Mouse (Mus musculus) heart, adult 18-20 months (tissue): ENCODE measurements around the gene Nrap. TPM values are rescaled to one million over a fixed set of nuclear protein-coding genes. Genes with fewer than 3 reads are reported as not detected.

ENCODE experiments used
- DNase-seq, 2 experiments: peaks; one replicate each; pipeline ENCODE4 v3.0.0; 2021 to 2022; ENCODE audit warnings: mixed read lengths in 1 of 2
- total RNA-seq, 2 experiments: library from RNA; stranded (reverse); gene quantifications; 2 replicates each; pipeline ENCODE4 v1.2.3; 2021

Gene Nrap
- total RNA-seq, 2 experiments from 2014 or later = 379 to 400 TPM

DNA sequence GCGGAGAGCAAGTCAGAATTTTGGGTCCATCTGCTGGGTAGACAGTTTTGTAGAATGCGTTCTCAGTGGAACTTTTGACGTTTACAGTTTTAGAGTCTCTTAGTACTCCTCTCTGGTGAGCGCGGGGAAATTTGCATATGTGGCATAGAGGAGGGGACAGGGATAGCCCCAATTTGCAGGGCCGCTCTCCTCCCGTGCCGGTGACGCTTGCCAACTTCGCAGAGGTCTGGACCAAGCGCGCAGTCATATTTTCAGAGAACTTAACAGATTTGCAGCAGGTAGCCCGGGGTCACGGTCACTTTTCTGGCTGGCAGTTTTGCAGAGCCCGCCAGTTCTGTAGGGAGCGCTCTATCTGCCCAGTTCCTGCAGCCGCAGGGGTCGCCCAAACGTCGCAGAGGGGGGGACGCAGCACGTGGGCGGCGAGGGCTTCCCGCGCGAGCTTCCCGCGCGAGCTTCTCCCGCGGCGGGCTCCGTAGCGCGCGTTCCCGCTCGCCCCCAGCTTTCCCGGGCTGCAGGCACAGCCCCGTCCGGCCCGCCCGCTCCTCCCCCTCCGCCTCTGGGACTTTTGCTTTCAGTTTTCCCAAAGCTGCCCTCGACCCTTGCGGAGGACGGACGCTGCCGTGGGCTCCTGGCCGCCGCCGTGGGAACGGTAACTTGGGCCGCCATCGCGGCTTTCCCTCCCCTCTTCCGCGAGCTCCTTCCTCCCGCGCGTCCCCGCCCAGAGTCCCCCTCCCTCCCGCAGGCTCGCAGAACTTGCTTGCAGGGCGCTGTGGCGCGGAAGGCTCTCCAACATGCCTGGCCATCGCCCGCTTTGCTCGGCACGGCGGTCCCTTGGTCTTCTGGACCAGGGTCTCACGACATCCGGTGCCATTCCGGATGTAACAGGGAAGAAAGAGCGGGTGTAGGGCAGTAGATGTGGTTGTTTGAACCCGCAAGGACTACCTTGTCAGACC lies 7.1 kb upstream of the Nrap start, which contains the start of gene Casp7:
Gene Casp7 (plus strand): TSS at position 461 of the 953 bp plus-strand sequence.
- peak; percentile 82 to 85 for DNase-seq

DNA sequence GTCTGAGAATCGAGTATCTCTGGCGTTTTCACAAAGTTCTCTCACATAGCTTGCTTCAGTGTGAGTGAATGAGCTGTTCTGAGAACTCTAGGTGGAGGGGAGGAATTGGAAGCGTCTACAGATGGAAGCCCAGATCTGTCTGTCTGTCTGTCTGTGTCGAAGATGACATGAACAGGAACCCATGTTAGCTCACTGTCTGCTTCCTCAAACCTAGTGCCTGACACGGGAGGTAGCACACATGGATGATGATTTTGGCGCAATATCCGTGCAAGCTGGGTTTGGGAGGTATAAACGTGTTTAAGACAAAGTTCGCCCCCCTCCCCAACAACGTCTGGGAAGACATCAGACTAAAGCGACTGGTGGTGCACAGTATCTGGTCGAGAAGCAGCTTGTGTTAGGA lies 6.4 kb upstream of the Nrap start:
- no peak for DNase-seq

DNA sequence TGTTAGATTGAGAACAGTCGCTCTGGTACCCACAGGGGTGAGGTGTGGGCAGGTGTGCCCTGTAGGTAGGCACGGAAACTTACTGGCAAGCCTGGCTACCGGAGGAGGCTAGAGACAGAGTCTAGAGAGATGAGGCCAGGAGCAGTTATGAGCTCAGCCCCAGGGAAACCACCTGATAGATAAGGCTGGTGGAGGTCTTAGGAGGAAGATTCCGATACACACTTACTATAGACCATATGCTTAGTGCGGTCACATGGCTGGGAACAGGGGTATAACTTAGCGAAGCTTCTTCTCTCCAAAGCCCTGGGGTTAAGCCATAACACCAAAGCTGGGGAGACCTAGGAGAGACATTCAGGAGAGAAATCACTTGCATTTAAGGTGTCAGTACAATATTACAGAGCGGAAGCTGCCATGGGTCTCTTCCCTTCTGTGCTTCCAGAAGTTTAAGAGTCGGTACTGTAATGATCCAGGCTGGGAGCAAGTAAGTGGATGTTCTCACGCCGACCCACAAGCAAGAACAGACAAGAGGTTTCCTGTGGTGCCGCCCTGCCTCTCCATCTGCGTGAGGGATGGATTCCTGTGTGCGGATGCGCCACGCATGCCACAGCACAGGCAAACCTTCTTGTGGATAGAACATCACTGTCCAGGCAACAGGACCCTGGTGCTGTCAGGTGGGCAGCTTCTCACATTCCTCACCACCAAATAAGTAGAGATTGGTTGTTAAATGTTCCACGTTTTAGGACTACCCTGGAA lies 5.5 kb upstream of the Nrap start:
- DNase-seq = no peak

DNA sequence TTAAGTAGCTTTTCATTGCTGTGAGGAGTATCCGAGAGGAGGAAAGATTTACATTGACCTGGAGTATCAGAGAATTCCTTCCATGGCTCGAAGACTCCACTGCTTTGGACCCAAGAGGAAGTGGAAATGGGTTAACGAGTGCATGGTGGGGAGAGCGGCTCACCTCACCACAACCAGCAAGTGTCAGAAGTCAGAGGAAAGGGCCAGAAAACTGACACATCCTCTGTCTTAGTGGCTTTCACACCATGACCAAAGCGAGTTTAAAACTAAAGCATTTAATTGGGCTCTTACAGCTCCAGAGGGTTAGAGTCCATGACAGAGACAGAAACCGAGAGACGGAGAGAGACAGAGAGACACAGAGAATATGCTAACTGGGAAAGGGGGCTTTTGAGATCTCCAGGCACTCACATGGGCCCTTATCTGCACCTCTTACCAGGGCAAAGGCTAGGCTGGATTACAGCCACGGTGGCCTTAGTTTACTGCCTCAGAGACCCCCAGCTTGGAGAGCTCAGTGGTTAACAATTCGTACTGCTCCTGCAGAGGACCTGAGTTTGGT lies 3.6 kb upstream of the Nrap start:
- DNase-seq = no peak

DNA sequence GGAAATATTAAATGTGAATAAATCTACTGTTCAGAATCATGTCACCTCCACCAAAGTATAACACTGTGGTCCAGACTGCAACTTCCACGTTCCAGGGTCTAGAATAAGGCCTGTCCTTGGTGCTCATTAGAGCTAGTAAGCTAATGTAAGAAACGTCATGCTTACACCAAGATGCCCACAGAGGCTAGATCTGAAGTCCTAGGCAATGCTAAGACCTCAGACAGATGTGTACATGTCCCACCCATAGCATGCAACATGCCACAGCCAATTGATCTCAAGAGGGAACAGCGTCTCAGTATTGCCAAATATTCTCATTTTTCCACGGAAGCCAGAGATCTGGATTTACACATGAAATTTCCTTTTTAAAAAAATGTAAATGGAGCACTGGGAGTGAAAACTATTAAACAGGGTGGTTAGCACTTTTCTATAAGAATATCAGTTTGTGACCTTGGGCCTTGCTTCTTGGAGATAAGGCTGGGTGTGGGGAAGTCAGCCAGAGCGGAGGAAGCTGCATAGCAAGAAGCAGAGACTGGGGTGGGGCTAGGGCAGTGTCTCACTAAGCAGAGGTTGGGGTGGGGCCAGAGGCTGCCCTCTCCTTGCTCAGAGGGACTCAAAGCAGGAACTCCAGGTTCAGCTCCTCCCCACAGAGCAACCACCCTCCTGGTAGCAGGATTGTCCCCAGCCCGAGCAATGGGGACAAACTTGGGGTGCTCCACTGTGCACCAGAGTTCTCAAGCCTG lies 1.6 kb upstream of the Nrap start:
- DNase-seq = no peak

DNA sequence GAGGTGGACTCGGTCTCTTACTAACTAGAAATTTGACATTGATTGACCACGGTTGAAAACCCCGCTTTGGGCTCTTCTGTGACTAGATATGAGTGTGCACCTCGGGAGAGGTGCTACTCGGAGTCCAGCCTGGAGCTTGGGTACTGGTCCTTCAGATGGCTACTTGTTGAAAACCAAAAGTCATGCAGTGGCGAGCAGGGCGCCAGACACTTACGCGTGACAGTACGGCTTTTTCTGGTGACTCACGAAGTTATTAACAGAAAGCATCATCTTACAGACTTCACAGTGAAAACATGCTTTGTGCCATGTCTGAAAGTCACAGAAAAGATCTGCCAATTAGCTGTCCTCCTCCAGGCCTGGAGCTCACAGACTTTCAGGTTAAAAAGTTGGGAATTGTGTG lies 661 bp downstream of the Nrap start:
- peak; percentile 53 to 62 for DNase-seq

DNA sequence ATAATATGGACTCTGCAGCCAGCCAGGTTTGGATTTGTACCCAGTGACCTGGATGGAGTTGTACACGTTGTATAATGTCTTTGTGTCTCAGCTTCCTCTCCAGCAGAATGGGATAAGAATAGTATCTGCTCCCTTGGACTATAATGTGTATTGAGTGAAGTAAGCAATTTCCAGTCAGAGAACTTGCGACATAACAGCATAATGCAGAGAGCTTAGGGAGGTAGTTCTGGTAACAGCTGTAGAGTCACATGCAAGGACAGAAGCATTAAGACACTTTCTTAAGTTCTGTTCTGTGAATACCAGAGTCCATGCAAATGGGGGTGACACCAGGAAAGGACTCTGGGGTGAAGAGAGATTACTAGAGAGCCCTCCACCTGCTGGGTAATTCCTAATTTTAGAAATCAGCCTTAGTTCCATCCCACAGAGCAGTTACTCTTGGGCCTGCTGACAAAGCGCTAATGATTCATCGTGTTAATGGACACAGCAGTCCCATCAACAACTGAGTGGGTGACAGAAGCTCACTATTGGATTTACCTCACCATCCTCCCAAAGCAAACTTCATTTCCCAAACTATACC lies 2.0 kb downstream of the Nrap start:
- no peak for DNase-seq

DNA sequence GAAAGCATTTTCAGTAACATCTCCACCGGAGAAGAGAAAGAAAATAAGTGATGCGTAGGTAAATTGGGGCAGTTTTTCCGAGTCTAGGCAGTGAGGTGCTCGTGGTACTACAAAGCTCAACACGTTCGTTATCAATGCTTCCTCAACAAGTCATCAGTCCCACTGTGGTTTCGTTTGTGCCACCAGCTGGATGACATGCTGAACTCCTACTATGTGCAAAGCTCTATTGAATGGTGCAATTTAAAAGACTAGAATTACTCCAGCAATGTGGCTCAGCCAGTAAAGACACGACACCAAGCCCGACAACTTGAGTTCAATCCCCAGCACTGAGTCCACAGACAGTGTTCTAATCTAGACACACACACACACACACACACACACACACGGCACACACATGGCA lies 3.7 kb downstream of the Nrap start:
- no peak for DNase-seq

DNA sequence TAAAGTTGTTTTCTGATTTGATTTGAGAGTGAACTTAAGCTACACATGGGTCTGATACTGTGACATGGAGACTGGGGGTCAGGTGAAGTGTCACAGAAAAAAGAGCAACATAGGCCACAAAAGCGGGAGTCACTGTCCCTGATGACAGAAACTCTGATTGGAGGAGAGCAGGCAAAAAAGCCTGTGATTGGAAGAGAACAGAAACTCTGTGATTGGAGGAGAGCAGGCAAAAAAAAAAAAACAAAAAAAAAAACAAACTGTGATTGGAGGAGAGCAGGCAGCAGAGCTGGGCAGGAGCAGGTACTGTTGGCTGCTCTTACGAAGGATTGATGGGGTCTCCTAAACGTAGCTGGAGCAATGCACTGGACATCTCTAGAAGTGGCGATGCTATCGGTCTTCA lies 4.3 kb downstream of the Nrap start:
- DNase-seq = no peak

DNA sequence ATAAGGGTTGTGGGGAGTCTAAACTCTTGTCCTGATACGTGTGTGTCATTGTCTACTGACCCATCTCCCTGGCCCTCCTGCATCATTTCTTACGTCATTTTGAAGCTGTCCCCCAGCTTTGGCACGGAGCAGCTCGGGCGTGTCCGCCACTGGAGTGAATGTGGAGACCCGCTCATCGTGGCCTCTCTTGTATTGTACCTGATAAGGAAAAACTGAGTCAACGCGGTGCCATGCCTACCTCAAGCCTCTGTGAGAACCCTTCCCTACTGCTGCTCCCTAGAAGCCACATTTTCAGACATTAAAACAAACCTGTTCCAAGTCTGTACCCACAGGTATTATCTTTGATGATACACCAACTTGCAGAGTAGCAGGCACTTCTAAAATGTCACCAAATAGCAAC lies 8.4 kb downstream of the Nrap start:
- no peak for DNase-seq

DNA sequence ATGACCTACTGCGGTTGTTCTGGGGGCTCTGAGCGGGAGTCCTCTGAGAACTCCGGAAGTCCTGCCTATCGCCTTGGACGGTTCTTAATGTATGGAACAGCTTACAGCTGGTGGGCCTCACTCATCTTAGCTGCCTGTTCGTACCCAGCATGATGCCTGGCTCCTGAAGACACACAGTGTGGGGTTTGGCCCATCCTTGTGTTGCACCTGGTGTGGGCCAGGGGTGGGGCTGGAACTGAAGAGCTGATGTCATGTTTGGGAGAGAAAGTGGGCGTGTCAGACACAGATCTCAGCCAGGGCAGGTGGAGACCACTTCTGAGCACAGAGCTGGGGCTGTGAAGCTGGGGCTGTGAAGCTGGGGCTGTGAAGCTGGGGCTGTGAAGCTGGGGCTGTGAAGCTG lies 9.5 kb downstream of the Nrap start:
- DNase-seq = no peak

DNA sequence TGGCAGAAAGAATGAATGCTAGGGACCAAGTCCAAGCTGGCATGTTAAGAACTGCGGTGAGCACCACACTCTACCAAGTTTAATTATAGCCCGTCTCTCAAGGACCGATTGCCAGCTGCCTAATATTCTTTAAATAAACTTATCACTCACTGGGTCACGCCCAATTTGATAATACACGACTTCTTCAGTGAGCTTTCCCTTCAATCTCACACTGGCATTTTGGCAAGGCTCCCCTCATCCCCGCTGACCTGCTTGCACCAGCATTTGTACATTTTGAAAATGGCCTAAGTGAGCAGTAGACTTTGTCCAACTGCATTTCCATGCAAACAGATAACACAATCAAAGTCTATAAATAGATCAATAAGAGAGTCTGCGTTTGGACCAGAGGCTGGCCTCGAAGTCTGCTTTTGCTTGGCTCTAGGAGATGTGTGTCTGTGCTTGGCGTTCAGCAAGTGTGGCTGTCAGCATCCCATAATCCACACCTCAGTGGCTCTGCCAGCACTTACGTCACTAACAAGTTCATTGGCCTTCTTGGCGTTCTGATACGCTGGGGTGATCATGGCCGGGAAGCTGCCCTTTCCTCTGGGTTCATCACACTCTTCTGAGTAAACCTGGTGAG lies 11.2 kb downstream of the Nrap start:
- peak; percentile 75 to 84 for DNase-seq

DNA sequence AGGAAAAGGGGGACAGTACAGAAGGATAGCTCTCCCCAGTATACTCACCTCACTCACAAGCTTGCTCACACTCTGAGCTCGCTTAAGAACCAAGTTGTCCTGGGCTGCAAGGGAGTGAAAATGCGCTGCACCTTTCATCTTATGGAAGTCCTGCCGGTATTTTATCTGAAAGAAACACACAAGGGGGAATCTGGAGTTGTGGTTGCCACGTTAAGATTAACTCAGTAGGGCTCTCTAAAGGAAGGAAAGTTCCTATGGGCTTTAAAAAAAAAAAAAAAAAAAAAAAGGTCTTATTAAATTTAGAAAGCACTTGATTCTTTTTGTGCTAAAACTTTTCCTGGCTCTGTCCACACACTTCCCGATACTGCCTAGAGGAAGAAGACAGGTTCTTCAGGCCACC lies 11.8 kb downstream of the Nrap start:
- DNase-seq = no peak

DNA sequence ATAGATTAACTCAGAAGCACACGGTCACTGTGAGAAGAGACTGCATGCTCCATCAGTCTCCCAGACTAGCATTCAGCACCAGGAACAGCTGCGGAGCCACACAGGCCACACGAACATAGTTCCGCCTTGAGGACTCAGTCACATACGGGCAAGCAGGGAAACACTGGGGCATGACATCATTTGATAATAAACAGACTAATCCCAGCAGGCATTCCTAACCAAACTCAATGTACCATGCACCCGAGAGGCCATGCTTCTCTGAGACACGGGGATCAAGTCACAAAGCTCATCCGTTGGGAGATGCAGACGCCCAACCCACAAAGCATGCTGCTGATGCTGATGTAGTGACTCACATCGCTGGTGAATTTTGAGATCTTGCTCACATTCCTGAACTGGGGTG lies 15.8 kb downstream of the Nrap start:
- no peak for DNase-seq

DNA sequence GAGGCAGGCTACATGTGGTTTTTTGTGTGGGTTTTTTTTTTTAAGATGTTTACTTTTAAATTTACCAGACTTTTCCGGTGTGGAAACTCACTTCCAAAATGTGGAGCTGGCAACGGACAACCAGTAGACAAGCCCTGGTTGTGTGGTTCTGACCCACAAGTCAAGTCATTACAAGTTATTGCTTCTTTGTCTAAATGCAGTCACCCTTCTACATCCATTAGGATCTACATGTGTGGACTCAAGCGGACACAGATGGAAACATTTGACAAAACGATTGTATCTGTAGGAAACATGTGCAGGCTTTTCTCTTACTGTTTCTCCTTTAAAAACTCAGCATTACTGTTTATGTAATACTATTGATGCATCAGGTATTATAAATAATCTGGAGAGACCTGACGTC lies 16.6 kb downstream of the Nrap start:
- DNase-seq = no peak

DNA sequence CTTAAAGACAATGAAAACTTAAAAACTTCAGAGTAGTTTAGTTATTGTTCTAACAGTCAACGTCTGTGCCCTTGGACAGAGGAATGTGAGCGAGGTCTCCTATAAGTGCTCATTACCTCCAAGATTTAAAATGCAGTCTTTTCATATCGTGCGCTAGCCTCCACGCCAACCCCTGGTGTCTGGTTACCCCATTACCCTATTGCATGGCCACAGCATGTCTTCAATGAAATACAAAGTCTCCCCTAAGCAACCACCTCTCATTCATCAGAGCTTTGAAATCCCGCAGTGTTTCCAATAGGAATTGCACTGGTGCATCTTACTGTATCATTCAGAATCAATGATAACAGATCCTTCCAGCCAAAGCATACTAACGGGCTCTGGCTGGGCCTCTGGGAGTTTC lies 17.6 kb downstream of the Nrap start:
- no peak for DNase-seq

DNA sequence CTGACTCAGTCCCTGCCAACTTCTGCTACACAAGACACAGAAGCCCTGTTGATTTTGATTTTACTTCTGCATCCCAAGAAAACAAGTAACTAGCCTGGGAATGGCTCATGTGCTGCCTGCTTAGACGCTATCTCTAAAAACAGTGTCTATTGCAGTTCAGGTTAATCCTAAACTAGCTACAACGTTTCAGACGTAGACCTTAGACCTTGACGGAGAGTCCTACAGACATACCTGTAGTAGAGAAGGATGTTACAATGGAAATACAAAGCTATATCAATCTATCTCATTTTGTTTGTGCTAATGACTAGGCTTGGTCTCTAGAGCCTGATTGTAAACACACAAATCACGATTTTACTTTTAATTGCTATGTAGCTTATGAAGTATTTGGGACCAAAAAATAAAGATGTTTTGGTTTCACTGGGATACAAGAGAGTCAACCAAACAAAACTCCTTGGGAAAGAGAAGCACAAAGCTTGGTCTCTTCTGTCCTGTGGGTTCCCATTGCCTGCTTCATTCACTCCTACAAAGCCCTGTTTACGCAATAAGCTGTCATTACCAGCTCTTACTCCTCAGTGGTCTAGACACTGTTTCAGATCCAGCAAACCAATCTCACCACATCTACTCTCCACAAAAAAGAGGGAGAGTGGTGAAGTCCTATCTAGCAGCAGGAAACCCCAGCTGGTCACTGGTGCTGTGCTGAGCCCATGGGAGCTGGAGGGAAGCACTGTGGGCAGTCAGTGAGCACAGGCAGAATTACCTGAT lies 19.3 kb downstream of the Nrap start:
- no peak for DNase-seq

DNA sequence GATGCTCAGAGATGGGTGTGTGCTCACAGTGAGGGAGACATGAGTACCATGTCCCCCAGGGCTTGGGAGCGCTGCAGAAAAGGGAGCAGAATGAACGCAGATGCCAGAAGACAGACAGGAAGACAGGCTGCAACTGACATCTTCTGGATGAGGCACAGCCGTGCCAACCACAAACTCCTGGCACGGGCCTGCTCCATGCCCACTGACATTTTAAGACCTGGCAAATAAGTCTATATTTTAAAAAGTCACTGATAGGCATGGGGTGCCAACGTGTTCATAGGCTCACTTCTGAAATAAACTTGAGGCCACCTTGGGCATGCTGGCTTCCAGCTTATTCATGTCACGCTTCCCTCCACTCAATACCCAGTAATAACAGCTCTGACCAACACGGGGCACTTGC lies 20.9 kb downstream of the Nrap start:
- no peak for DNase-seq

DNA sequence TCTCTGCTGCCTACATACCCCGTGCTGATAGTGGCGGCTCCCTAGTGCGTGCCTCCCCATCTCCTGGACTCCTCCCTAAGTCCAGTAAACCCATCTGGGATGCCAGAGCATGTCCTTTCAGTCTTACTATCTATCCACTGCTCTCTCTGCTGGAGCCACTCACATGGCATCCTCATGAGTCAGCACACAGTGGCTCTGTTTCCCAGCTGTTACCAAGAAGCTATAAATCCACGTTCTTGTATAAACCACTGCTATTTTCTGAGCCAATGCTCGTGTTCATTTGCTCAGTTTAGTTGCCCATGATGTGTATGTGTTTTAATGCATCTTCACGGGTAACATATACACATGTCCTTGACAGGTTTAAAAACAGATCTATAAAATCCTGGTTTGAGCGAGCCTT lies 22.1 kb downstream of the Nrap start:
- DNase-seq = no peak

DNA sequence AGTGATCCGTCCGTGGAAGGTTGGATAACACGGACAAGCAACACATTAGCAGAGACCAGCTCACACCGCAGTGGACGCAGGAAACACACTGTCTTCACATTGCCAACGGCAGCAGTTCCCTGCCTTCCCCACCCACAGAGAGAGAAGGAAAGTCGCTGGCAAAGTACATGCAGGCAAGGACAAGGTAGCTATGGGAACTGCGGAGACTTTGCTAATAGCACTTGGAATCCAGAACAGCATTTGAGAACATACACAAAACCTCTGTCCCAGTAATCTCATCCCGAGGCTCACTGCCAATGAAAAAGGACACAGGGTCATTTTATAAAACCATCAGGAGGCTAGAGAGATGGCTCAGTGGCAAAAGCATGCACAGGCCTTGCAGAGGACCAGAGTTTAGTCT lies 23.2 kb downstream of the Nrap start:
- peak in 1 of 2 experiments; percentile 31 for DNase-seq

DNA sequence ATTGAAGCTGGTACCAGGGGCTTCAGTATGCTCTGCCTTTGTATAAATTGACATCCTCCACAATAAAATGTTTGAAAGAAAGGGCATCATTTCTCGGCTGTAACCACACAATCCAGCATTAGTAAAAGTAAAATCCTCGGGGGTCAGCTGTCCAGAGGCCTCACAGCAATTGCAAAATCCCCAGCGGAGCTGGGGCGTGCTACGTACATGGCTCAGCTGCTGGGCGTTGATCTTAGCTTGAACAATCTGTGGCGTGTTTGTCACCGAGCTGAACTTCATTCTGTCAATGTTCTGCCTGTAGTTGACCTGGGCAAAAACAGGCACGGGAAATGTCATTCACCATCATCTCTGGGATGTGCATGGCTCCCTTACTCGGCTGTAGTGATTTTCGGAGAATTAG lies 23.7 kb downstream of the Nrap start:
- DNase-seq = peak in 1 of 2 experiments; percentile 27
